Mouse (Mus musculus) activated CD4-positive, CD25-positive, alpha-beta regulatory T cell, adult 4 months (primary cell): ENCODE measurements around the gene Il1rl2. TPM values are rescaled to one million over a fixed set of nuclear protein-coding genes. Genes with fewer than 3 reads are reported as not detected.
"Not testable (repeated sequence)": the region's sequence is repeated elsewhere in the genome, so short reads cannot be mapped to it uniquely, and the experiment has no call there.

Experiments
- ATAC-seq: one replicate; pipeline ENCODE4 v1.8.0; 2017
- polyA plus RNA-seq, 2 experiments: library from polyadenylated mRNA; unstranded; fragments of 100-300 nt; shearing (Covaris generic); gene quantifications; one replicate each; pipeline ENCODE4 v1.2.1; 2017

Il1rl2 gene
- 1 to 10 TPM; 1.3 to 1.5 TPM for polyA plus RNA-seq

- peak; percentile 58 for ATAC-seq
Observed at GRCm38 (mm10) chr1:40324457-40324856, at the start of gene Il1rl2. Gene Il1rl2, plus strand, starts transcription at chr1:40324610.

- ATAC-seq: no peak
Observed at GRCm38 (mm10) chr1:40275285-40276013, 49.0 kb upstream of the Il1rl2 start.

- ATAC-seq: no peak
Observed at GRCm38 (mm10) chr1:40277944-40278343, 46.5 kb upstream of the Il1rl2 start.

GRCm38 (mm10) chr1:40278720-40279119 is 45.7 kb upstream of the Il1rl2 start:
- no peak for ATAC-seq

- ATAC-seq: no peak
Observed at GRCm38 (mm10) chr1:40279182-40279743, 45.1 kb upstream of the Il1rl2 start.

GRCm38 (mm10) chr1:40281950-40282349 is 42.5 kb upstream of the Il1rl2 start:
- ATAC-seq: no peak

GRCm38 (mm10) chr1:40282394-40282793 is 42.0 kb upstream of the Il1rl2 start:
- ATAC-seq: no peak

- no peak for ATAC-seq
Observed at GRCm38 (mm10) chr1:40283995-40284394, 40.4 kb upstream of the Il1rl2 start.

- ATAC-seq: no peak
Observed at GRCm38 (mm10) chr1:40290489-40291255, 33.7 kb upstream of the Il1rl2 start.

- ATAC-seq: no peak
Observed at GRCm38 (mm10) chr1:40292231-40292630, 32.2 kb upstream of the Il1rl2 start.

- ATAC-seq: no peak
Observed at GRCm38 (mm10) chr1:40293891-40294290, 30.5 kb upstream of the Il1rl2 start.

GRCm38 (mm10) chr1:40294824-40295223 is 29.6 kb upstream of the Il1rl2 start:
- no peak for ATAC-seq

- ATAC-seq: no peak
Observed at GRCm38 (mm10) chr1:40298053-40298452, 26.4 kb upstream of the Il1rl2 start.

GRCm38 (mm10) chr1:40303179-40303866 is 21.1 kb upstream of the Il1rl2 start:
- ATAC-seq: no peak

GRCm38 (mm10) chr1:40304321-40304720 is 20.1 kb upstream of the Il1rl2 start:
- not testable (repeated sequence) for ATAC-seq

- ATAC-seq: no peak
Observed at GRCm38 (mm10) chr1:40306111-40306510, 18.3 kb upstream of the Il1rl2 start.

- no peak for ATAC-seq
Observed at GRCm38 (mm10) chr1:40311123-40311522, 13.3 kb upstream of the Il1rl2 start.

GRCm38 (mm10) chr1:40311625-40312024 is 12.8 kb upstream of the Il1rl2 start:
- ATAC-seq: no peak

GRCm38 (mm10) chr1:40314016-40314415 is 10.4 kb upstream of the Il1rl2 start:
- ATAC-seq: no peak

- ATAC-seq: no peak
Observed at GRCm38 (mm10) chr1:40317657-40318056, 6.8 kb upstream of the Il1rl2 start.

GRCm38 (mm10) chr1:40321824-40322223 is 2.6 kb upstream of the Il1rl2 start:
- ATAC-seq: no peak

- no peak for ATAC-seq
Observed at GRCm38 (mm10) chr1:40322543-40322942, 1.9 kb upstream of the Il1rl2 start.
